Mouse (Mus musculus) kidney, adult 2 months (tissue): ENCODE measurements around the gene Ak2. TPM values are rescaled to one million over a fixed set of nuclear protein-coding genes. Genes with fewer than 3 reads are reported as not detected.

Source experiments
- DNase-seq: peaks from one replicate; pipeline ENCODE4 v3.0.0; 2021
- H3K27ac ChIP-seq: fragments of 200-500 bp; 2 replicates; pipeline ENCODE4 v1.5.1; 2012; ENCODE audit warnings: low read depth, low read length, control low read depth, inconsistent platforms; ENCODE audit not compliant: insufficient read depth
- H3K27me3 ChIP-seq: fragments of 200-500 bp; replicated peaks from 2 replicates; pipeline ENCODE4 v1.6.1; 2012; ENCODE audit warnings: mild to moderate bottlenecking, moderate library complexity, low read length, inconsistent platforms; ENCODE audit not compliant: control insufficient read depth, insufficient read depth
- H3K36me3 ChIP-seq: fragments of 200-500 bp; 2 replicates; pipeline ENCODE4 v1.6.1; 2012; ENCODE audit warnings: mild to moderate bottlenecking, moderate library complexity, low read length, inconsistent platforms; ENCODE audit not compliant: control insufficient read depth, insufficient read depth
- H3K4me1 ChIP-seq: fragments of 200-500 bp; 2 replicates; pipeline ENCODE4 v1.6.1; 2011; ENCODE audit warnings: low read length; ENCODE audit not compliant: control insufficient read depth, insufficient read depth
- H3K4me3 ChIP-seq: fragments of 200-500 bp; 2 replicates; pipeline ENCODE4 v1.5.1; 2011; ENCODE audit warnings: mild to moderate bottlenecking, low read depth, low read length, control low read depth; ENCODE audit not compliant: insufficient read depth
- CTCF ChIP-seq: fragments of 200-500 bp; conservative IDR thresholded peaks from 2 replicates; pipeline ENCODE4 v1.5.1; 2011; ENCODE audit warnings: low read depth, mild to moderate bottlenecking, control low read depth, low read length, moderate library complexity, mixed read lengths; ENCODE audit not compliant: insufficient read depth, insufficient read length
- POLR2A ChIP-seq: fragments of 200-500 bp; IDR thresholded peaks from one replicate; pipeline ENCODE4 v1.6.1; 2011; ENCODE audit warnings: low read depth, low read length, control low read depth
- WGBS: fragments of 180-500 bp; shearing (Covaris S2); methylation state at CpG from one replicate; pipeline ENCODE4 v1.1.7; 2018; 5-methylcytosine and 5-hydroxymethylcytosine counted together
- polyA plus RNA-seq: library from polyadenylated mRNA; depleted of rRNA; stranded (reverse); fragments of >200 nt; gene quantifications from 2 replicates; pipeline ENCODE4 v1.2.3, GENCODE M21; 2012

The Ak2 gene
- polyA plus RNA-seq, 1 experiment: 110 TPM

DNA sequence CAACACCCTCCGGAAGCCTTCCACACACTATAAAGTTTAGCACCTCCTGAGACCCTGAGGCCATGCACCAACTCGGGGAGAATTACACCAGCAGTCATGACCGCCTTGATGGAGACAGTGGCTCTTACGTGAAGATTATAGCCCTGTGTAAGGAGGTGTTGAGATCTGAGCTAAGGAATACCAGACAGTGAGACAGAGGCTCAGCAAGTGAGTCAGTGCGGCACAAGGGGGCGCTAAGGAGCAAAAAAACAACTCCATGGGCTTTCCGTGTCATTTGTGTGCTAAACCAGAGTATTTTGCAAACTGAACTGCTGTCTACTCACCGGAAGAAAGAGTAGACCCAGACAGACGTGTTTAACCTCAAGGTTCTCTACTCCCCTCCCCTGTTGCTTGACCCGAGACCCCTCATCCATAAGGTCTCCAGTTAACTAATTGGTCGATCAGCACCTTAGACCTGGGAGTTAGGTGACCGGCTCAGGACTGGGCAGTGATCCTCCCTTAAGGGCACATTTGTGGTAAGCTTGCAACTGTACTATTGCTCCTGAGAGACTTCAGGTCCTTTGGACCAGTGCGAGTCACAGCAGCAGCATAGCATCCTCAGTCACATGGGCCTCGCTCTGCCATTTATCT, 20.6 kb upstream of the Ak2 start:
- Histone ChIP-seq H3K36me3 (no peaks in the 10 kb centered on the region), H3K27me3 (no peaks in the 10 kb centered on the region), H3K4me1 (no peaks in the 10 kb centered on the region; the same call in 1 of the 2 replicates), H3K27ac (no peak overlapping the region), H3K4me3 (no peak overlapping the region)
- TF ChIP-seq POLR2A: no peak
- TF ChIP-seq CTCF: peak; percentile 90
- peak; percentile 86 for DNase-seq
- WGBS: 31% methylated on average over 14 of the region's 14 CpGs

DNA sequence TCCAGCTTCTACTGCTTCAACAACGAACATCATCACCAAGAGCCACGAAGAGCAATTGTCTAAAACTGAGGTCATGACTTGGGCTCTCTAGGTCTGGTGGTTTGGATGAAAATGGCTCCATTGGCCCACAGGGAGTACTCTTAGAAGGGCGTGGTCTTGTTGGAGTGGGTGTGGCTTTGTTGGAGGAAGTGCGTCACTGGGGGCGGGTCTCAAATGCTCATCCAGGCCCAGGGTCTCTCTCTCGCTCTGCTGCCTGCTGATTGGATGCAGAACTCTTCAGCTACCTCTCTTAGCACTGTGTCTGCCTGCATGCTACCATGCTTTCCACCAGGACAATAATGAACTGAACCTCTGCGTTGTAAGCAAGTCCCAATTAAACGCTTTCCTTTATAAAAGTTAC, 17.1 kb upstream of the Ak2 start:
- no peak for DNase-seq
- Histone ChIP-seq H3K27me3 (no peaks in the 10 kb centered on the region), H3K27ac (no peak overlapping the region), H3K4me3 (no peak overlapping the region), H3K36me3 (no peaks in the 10 kb centered on the region), H3K4me1 (peaks cover 7% of the 10 kb centered on the region; the same call in 1 of the 2 replicates)
- 90% methylated on average over 8 of the region's 8 CpGs for WGBS
- no peak for TF ChIP-seq CTCF
- TF ChIP-seq POLR2A: no peak

DNA sequence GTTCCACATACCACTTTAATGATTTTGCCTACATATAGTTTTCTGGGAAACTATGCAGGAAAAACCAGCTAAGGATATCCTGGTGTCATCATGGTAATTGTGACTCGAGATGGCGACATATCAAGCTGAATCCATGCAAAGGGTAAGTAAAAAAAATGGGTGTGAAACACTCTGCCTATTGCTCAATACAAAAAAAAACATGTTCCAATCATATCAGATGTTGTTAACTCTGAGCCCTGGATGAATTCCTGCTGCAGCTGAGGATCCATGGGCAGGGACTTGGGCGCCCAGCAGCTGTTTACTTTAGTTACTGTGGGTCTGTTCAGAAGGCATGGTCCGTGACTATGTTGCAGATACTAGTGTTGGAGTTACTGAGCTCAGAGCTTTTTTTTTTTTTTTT, 15.2 kb upstream of the Ak2 start:
- H3K4me1 ChIP-seq: peaks cover 7% of the 10 kb centered on the region; the same call in 1 of the 2 replicates
- no peak overlapping the region for H3K4me3 ChIP-seq
- no peak for TF ChIP-seq CTCF
- TF ChIP-seq POLR2A: no peak
- H3K36me3 ChIP-seq: no peaks in the 10 kb centered on the region
- H3K27ac ChIP-seq: no peak overlapping the region
- H3K27me3 ChIP-seq: no peaks in the 10 kb centered on the region
- no peak for DNase-seq
- WGBS: 82% methylated on average over 4 of the region's 4 CpGs

DNA sequence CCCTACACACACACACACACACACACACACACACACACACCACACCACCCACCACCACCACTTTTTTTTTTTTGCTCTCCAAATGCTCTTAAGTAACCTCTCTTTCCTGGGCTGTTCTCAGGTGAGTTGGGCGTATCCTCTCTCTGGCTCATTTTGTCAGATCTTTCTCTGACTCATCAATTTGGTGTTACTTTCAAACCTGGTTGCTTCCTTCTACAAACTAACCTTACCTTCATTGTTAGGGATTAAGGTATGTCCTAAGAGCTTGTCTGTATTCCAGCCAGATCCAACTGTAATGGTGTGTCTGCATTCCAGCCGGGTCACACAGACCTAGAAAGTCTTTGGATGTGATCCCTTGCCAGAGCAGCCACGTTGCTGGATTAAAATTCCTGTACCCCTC, 14.5 kb upstream of the Ak2 start:
- peaks cover 7% of the 10 kb centered on the region; the same call in 1 of the 2 replicates for H3K4me1 ChIP-seq
- no peaks in the 10 kb centered on the region for H3K27me3 ChIP-seq
- H3K27ac ChIP-seq: no peak overlapping the region
- H3K36me3 ChIP-seq: no peaks in the 10 kb centered on the region
- DNase-seq: no peak
- TF ChIP-seq CTCF: no peak
- TF ChIP-seq POLR2A: no peak
- no peak overlapping the region for H3K4me3 ChIP-seq
- WGBS: 43% methylated on average over 3 of the region's 3 CpGs

DNA sequence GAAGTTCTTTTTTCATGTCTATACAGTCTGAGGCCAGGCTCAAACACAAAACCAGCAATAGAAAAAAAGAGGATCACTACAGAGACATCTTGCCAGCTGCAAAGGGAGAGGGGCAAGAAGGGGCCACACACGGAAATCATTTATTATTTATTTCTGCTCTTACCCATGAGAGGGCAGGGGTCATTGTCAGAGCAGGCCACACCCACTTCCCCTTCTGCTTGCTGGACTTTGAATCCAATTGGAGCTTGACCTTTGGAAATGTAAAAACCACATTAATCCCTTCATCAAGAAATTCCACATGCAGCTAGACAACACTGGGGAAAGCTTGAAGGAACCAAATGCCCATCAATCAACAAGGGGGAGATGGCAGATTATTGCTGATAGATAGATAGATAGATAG, 13.1 kb upstream of the Ak2 start:
- no peak overlapping the region for H3K4me3 ChIP-seq
- peak; percentile 86 for DNase-seq
- H3K36me3 ChIP-seq: no peaks in the 10 kb centered on the region
- H3K27ac ChIP-seq: peak overlapping the region; percentile 15; the same call in 1 of the 2 replicates
- no peak for TF ChIP-seq CTCF
- TF ChIP-seq POLR2A: no peak
- 29% methylated on average over 1 of the region's 1 CpGs for WGBS
- H3K4me1 ChIP-seq: peaks cover 15% of the 10 kb centered on the region; the same call in 1 of the 2 replicates
- H3K27me3 ChIP-seq: no peaks in the 10 kb centered on the region

DNA sequence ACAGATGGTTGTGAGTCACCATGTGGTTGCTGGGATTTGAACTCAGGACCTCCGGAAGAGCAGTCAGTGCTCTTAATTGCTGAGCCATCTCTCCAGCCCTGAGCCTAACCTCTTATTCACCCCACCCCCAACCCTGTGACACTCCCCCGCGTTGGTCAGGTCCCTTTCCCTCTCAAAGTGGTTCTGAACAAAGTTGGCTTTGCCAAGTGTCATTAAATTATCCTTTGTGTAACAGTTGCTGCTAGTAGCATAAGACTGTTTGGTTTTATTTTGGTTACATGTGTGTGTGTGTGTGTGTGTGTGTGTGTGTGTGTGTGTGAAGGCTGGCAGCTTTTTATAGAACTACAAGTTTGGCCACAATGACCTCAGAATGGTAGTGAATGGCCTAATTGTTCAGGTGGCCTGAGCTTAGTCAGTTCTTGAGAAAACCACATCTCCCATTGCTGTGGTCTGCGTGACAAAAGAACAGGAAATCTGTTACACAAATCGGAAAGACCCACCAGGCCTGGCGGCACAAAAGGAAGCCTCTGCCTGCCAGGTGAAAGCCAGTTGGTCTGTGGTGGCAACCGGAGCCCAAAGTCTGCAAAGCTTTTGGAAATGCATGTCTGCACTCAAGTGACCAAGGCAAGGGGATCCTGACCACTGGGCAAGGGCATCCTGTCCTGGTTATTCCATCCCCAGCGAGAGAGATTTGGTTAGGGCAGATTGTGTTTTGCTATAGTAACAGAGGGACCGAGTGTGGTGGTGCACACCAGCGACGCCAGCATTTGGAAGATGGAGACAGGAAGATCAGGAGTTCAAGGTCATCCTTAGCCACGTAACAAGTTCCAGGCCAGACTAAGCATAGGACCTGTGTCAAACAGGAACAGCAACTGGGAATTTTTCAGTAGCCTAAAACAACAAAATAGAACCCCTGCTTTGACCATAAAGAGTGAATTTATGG, 10.6 kb upstream of the Ak2 start:
- no peak for DNase-seq

DNA sequence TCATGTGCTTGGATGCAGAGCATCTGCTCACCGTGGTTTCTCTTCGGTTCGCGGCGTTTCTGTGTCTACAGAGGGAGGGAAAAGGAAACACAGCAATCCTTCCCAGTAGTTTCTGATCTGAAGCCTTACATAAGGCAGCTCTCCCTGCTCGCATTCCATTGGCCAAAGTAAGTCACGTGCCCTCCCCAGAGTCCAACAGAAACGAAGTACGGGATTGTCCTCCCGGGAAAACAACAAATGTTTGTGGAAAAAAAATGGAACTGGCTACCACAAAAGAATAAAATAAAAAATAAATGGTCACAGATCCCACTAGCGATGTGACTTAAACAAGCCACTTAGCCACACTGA, 10.0 kb upstream of the Ak2 start:
- Histone ChIP-seq H3K36me3 (no peaks in the 10 kb centered on the region), H3K27ac (0 out of 2 replicates have a peak overlapping the region, but pooled peaks have one; percentile 17), H3K27me3 (no peaks in the 10 kb centered on the region), H3K4me1 (peaks cover 21% of the 10 kb centered on the region), H3K4me3 (no peak overlapping the region)
- TF ChIP-seq CTCF (no peak), POLR2A (no peak)
- WGBS: 57% methylated on average over 11 of the region's 11 CpGs
- DNase-seq: peak; percentile 70

More for the DNA sequence above, 10.6 kb upstream of the Ak2 start:
- TF ChIP-seq CTCF (no peak), POLR2A (no peak)
- Histone ChIP-seq H3K4me1 (peaks cover 21% of the 10 kb centered on the region), H3K36me3 (no peaks in the 10 kb centered on the region), H3K27ac (0 out of 2 replicates have a peak overlapping the region, but pooled peaks have one; percentile 17), H3K27me3 (no peaks in the 10 kb centered on the region), H3K4me3 (no peak overlapping the region)
- WGBS: 66% methylated on average over 12 of the region's 12 CpGs
